Mouse (Mus musculus) thymus, adult 2 months (tissue): ENCODE data around the gene Abcc1.

Experiments used
- CTCF ChIP-seq: fragments of 200-500 bp; IDR thresholded peaks from 2 replicates; pipeline ENCODE4 v1.5.1; 2012; ENCODE audit warnings: mild to moderate bottlenecking, control low read depth, low read length, moderate library complexity, borderline replicate concordance; ENCODE audit not compliant: control insufficient read depth, poor library complexity, insufficient read depth; ENCODE audit errors: extremely low read depth
- POLR2A ChIP-seq: fragments of 200-500 bp; IDR thresholded peaks from 2 replicates; pipeline ENCODE4 v1.6.1; 2012; ENCODE audit warnings: mild to moderate bottlenecking, low read length, control low read depth, moderate library complexity; ENCODE audit not compliant: control insufficient read depth, poor library complexity, insufficient read depth; ENCODE audit errors: extremely low read depth

DNA sequence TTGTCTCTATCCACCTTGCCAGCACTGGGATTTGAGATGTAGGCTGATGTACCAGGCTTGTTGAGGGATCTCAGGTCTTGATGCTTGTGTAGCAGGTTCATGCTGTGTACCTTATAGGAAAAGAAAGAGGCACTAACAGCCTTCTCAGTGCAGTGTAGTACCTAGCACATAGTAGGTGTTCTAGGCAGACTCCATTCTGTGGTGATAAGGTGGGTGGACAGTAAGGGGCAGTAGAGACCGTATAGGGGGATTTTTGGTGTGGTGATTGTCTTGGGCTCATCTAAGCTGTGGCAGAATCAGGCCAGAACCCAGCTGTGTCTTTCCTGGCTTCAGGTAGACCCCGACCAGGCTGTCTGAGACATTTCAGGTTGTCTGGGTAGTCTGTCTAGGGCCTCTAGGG lies 15.0 kb downstream of the Abcc1 start:
- TF ChIP-seq CTCF: no peak
- TF ChIP-seq POLR2A: no peak
